Mouse (Mus musculus) forebrain, postnatal 0 days (tissue): ENCODE results near the gene Gmnn. TPM values are rescaled to one million over a fixed set of nuclear protein-coding genes. Genes with fewer than 3 reads are reported as not detected.

Source experiments
- ATAC-seq: fragments of 200-750 bp; cut with Nextera tagmentation; 2 replicates; pipeline ENCODE4 v1.8.0; 2017; ENCODE audit warnings: mild to moderate bottlenecking, moderate library complexity
- DNase-seq: peaks from one replicate; pipeline ENCODE4 v3.0.0-alpha.2; 2015
- H3K27ac ChIP-seq: fragments of 300-500 bp; sonication (generic); 2 replicates; pipeline ENCODE4 v1.5.1; 2014; ENCODE audit warnings: low read depth, mild to moderate bottlenecking, antibody characterized with exemption, low read length, moderate library complexity, mixed read lengths
- H3K27me3 ChIP-seq: fragments of 300-500 bp; sonication (generic); 2 replicates; pipeline ENCODE4 v1.6.1; 2014; ENCODE audit warnings: mild to moderate bottlenecking, low read length, mixed read lengths; ENCODE audit not compliant: insufficient read depth
- H3K36me3 ChIP-seq: fragments of 300-500 bp; sonication (generic); 2 replicates; pipeline ENCODE4 v1.6.1; 2014; ENCODE audit warnings: mild to moderate bottlenecking, moderate library complexity; ENCODE audit not compliant: insufficient read depth
- H3K4me1 ChIP-seq: fragments of 300-500 bp; sonication (generic); 2 replicates; pipeline ENCODE4 v1.6.1; 2014; ENCODE audit warnings: antibody characterized with exemption; ENCODE audit not compliant: insufficient read depth
- H3K4me2 ChIP-seq: fragments of 300-500 bp; sonication (generic); 2 replicates; pipeline ENCODE4 v1.6.1; 2014; ENCODE audit warnings: low read depth, mild to moderate bottlenecking, moderate library complexity
- H3K4me3 ChIP-seq: fragments of 300-500 bp; sonication (generic); 2 replicates; pipeline ENCODE4 v1.5.1; 2014; ENCODE audit warnings: low read depth, low read length, mixed read lengths
- H3K9ac ChIP-seq: fragments of 300-500 bp; sonication (generic); 2 replicates; pipeline ENCODE4 v1.6.1; 2014; ENCODE audit warnings: mild to moderate bottlenecking
- H3K9me3 ChIP-seq: fragments of 300-500 bp; sonication (generic); 2 replicates; pipeline ENCODE4 v1.6.1; 2016; ENCODE audit warnings: low read length
- CTCF ChIP-seq: sonication (generic); IDR thresholded peaks from 2 replicates; pipeline ENCODE4 v1.5.1; 2016; ENCODE audit warnings: antibody characterized with exemption, control low read depth, low read depth
- WGBS: fragments of 180-500 bp; shearing (Covaris S2); extraction: QIAGEN DNeasy Blood & Tissue Kit; methylation state at CpG from one replicate; pipeline ENCODE4 v1.1.7; 2014; 5-methylcytosine and 5-hydroxymethylcytosine counted together
- polyA plus RNA-seq: library from polyadenylated mRNA; unstranded; fragments of >200 nt; fragmentation: Nextera tagmentation; extraction: Ambion mirVana; gene quantifications from 2 replicates; pipeline ENCODE4 v1.2.1, GENCODE M21; 2015
- total RNA-seq: library from RNA; depleted of rRNA; stranded (reverse); fragments of >200 nt; gene quantifications from 2 replicates; pipeline ENCODE4 v1.2.3, GENCODE M21; 2014

Gene Gmnn
- total and polyA plus RNA-seq, 2 experiments from 2014 or later = 5.5 to 12.9 TPM

DNA sequence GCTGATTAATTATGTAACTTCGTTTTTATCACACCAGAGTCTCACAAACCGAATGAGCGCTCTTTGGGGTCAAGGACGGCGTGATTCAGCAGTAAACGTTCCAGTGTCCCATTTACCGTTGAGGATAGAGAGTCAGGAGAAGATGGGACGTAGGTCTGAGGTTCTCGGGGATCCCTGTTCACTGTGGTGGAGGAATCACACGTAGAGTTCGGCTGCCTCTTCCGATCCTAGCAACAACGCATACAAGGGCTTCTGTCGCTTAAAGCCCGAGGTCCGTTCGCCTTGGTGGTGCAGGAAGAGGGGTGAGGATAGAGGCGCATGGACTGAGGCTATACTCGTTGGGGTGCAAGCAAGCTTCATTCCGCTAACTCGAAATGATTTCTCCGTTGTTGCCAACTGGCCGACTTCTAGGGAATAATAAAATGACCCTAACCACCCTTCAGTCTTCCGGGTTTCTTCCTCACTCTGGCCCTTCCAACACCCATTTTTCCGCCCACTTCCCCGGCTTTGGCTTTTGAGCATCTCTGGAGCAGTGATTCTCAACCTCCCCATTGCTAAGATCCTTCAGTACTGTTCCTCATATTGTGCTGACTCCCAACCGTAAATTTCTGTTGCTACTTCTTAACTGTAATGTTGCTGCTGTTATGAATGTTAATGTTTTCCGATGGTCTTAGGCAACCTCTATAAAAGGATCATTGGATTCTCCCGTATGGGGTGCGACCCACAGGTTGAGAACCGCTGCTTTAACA is 38.4 kb upstream of the Gmnn start:
- Histone ChIP-seq H3K36me3 (no peaks in the 10 kb centered on the region), H3K9ac (peak overlapping the region; percentile 87), H3K4me1 (peaks cover 13% of the 10 kb centered on the region), H3K27me3 (no peaks in the 10 kb centered on the region), H3K27ac (peak overlapping the region; percentile 98), H3K4me2 (peak overlapping the region; percentile 68), H3K4me3 (peak overlapping the region; percentile 68), H3K9me3 (no peaks in the 10 kb centered on the region)
- peak; percentile 37 for ATAC-seq
- no peak for DNase-seq
- TF ChIP-seq CTCF = no peak
- WGBS = 1% methylated on average over 31 of the region's 31 CpGs

DNA sequence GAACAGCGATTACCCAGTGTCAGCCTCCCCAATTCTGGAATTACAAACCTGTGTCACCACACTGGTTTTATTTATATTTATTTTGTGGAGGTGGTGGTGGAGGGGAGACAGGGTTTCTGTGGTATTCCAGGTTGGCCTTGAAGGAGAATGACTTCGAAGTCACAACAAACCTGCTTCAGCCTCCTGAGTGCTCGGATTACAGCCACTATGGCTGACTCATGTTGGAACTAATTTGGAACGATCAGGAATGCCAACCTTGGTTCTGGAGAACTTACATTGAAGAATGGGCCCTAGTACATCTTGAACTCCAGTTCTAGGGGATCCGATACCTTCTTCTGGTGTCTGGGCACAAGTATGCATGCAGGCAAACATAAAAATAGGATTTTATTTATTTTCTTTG is 37.7 kb upstream of the Gmnn start:
- Histone ChIP-seq H3K9ac (peak overlapping the region; percentile 87; the same call in 1 of the 2 replicates), H3K4me3 (peak overlapping the region; percentile 68), H3K27ac (no peak overlapping the region), H3K36me3 (no peaks in the 10 kb centered on the region), H3K27me3 (no peaks in the 10 kb centered on the region), H3K4me1 (peaks cover 13% of the 10 kb centered on the region), H3K9me3 (no peaks in the 10 kb centered on the region), H3K4me2 (peak overlapping the region; percentile 68)
- ATAC-seq (no peak), DNase-seq (no peak)
- WGBS = 79% methylated on average over 5 of the region's 5 CpGs
- no peak for TF ChIP-seq CTCF

DNA sequence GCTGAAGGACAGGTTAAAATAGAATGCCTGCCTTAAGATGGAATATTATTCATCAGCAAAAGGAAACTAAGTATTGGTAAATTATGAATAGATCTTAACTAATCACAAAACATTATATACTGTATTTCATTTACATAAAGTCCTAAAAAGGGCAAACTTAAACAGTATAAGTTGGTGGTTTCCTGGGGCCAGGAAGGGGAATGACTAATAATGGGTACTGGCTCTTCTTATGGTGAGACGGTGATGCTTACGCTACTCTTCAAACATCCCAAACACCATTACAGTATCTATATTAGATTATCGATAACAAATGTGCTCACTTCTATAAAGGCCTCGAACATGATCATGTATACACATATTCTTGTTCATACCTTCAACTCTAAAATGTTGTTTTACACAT is 37.0 kb upstream of the Gmnn start:
- no peak for DNase-seq
- H3K4me3 ChIP-seq = no peak overlapping the region
- no peak for ATAC-seq
- TF ChIP-seq CTCF = no peak
- H3K4me2 ChIP-seq = no peak overlapping the region
- peaks cover 8% of the 10 kb centered on the region; the same call in 1 of the 2 replicates for H3K4me1 ChIP-seq
- no peaks in the 10 kb centered on the region for H3K9me3 ChIP-seq
- no peak overlapping the region for H3K27ac ChIP-seq
- H3K27me3 ChIP-seq = no peaks in the 10 kb centered on the region
- no peak overlapping the region for H3K9ac ChIP-seq
- H3K36me3 ChIP-seq = no peaks in the 10 kb centered on the region
- WGBS = 98% methylated on average over 4 of the region's 4 CpGs

DNA sequence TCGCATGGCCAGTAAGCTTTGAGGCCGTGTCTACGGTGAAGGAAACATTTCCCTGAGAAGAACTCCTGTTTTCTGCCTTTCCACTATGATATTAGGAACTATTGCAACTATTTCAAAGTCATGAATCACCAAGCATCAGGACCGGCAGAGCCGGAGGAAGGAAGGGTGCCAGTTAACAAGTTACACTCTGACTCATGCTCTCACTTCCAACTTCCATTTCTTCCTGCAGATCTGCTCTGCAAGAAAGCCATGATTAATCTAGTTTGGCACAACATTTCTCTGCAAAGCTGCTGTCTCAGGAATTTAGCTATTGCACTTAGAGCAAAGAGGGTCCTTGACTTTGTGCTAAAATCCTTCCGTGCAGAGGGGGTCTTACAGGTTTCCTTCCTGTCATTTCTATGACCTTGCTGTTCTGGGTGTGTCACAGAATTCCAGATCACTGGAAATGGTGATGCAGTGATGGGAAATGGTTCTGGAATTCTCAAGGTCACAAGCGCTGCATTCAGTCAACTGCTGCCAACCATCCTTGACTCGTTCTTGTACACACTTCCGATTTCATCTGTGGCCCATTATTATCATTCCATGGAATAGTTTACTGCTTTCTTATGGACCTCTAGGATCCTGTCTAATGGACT is 30.8 kb upstream of the Gmnn start:
- 85% methylated on average over 9 of the region's 9 CpGs for WGBS
- DNase-seq = no peak

DNA sequence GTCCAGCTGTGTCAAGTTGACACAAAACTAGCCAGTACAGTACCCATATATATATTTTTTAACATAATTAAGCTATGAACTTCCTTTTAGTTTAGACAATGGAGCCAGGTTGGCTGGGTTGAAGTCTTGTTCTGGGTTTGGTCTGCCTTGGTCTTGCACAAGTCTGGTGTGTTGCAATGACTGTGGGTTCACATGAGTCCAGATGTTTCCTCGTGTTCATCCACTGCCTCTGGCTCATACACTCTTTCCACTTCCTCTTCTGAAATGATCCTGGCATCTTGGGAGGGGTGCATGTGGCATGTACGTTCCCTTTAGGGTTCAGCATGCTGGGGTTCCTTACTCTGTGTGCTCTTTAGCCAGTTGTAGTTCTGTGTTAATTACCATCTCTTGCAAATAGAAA is 29.6 kb upstream of the Gmnn start:
- Histone ChIP-seq H3K9me3 (no peaks in the 10 kb centered on the region), H3K9ac (no peak overlapping the region), H3K36me3 (no peaks in the 10 kb centered on the region), H3K4me2 (no peak overlapping the region), H3K27me3 (no peaks in the 10 kb centered on the region), H3K27ac (no peak overlapping the region), H3K4me3 (no peak overlapping the region), H3K4me1 (no peaks in the 10 kb centered on the region)
- 77% methylated on average over 2 of the region's 2 CpGs for WGBS
- TF ChIP-seq CTCF = no peak
- no peak for ATAC-seq
- no peak for DNase-seq

More for the DNA sequence above, 30.8 kb upstream of the Gmnn start:
- Histone ChIP-seq H3K27ac (no peak overlapping the region), H3K4me1 (no peaks in the 10 kb centered on the region), H3K4me3 (no peak overlapping the region), H3K9ac (no peak overlapping the region), H3K36me3 (no peaks in the 10 kb centered on the region), H3K27me3 (no peaks in the 10 kb centered on the region), H3K4me2 (no peak overlapping the region), H3K9me3 (no peaks in the 10 kb centered on the region)
- ATAC-seq = no peak
- TF ChIP-seq CTCF = no peak

DNA sequence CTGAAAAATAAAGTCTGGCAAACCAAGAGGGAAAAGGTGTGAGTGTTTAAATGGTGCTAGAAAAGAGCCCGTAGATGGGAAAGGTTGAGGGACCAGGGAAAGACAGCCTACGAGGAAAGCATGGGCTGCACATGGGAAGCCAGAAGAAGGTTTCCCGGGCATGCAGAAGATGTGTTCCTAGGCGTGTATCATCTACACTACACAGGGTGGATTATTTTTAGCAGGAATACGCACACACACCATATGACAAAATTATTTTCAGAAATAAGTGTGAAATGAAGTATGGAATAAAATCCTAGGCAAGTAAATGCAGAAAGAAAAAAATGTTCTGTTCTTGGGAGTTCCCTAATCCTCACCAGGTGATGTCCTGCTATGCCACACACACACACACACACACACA is 25.8 kb upstream of the Gmnn start:
- Histone ChIP-seq H3K36me3 (no peaks in the 10 kb centered on the region), H3K4me2 (no peak overlapping the region), H3K27me3 (no peaks in the 10 kb centered on the region), H3K4me3 (no peak overlapping the region), H3K9ac (no peak overlapping the region), H3K4me1 (no peaks in the 10 kb centered on the region), H3K9me3 (no peaks in the 10 kb centered on the region), H3K27ac (no peak overlapping the region)
- TF ChIP-seq CTCF = no peak
- DNase-seq (peak; percentile 14), ATAC-seq (no peak)
- WGBS = 79% methylated on average over 5 of the region's 5 CpGs

DNA sequence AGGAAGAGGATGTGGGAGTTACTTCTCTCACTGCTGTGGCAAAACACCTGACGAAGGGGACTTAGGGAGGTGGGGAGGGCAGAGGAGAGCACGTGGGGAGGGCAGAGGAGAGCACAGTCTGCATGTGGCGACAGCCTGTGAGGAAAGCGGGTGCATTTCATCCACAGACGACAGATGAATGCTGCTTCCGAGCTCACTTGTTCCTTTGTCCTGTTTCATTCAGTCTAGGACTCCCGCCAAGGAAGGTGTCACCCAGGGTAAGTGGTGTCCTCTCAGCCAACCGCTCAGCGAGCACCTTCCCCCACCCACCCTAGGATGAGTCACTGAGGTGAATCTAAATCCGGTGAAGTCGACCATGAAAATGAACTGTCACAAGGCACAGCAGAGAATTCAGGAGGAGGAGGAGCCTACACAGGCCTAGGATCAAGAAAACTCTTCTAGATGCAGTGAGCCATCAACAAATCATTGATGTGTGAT is 24.3 kb upstream of the Gmnn start:
- ATAC-seq (0 out of 2 replicates have a peak, but pooled peaks have one; percentile 23), DNase-seq (no peak)
- no peak overlapping the region for H3K4me3 ChIP-seq
- no peaks in the 10 kb centered on the region for H3K36me3 ChIP-seq
- 40% methylated on average over 11 of the region's 11 CpGs for WGBS
- H3K9me3 ChIP-seq = no peaks in the 10 kb centered on the region
- no peak overlapping the region for H3K27ac ChIP-seq
- no peaks in the 10 kb centered on the region for H3K4me1 ChIP-seq
- no peak for TF ChIP-seq CTCF
- H3K4me2 ChIP-seq = no peak overlapping the region
- no peaks in the 10 kb centered on the region for H3K27me3 ChIP-seq
- no peak overlapping the region for H3K9ac ChIP-seq
